Mouse (Mus musculus) right cerebral cortex, postnatal 10 days (tissue): Measurements from ENCODE around the gene Nol10.

Source experiments
- DNase-seq, 2 experiments: peaks; one replicate each; pipeline ENCODE4 v3.0.0; 2021; ENCODE audit warnings: low spot score in 2 of 2

Gene Nol10

GRCm38 (mm10) chr12:17360650-17361049, 12.4 kb downstream of the Nol10 start:
- no peak for DNase-seq

GRCm38 (mm10) chr12:17362316-17362715, 14.1 kb downstream of the Nol10 start:
- DNase-seq, result no peak

DNA sequence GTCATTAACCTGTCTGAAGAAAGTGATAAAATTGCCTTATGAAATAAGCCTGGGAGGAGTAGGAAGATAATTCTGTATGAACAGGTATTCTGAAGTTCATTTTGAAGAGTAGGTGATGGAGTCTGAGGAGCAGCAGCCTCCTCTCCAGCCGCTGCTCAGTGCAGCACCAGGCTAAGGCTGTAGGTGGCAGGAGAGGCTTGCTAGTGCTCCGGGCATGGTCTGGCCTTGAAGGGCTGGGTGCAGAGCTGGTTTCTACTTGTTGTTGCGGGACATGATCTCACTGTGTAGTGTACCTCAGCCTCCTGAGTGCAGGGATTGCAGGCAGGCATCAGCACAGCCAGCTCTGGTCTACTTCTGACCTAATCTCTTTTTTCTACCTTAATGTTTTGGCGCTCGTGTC, 18.7 kb downstream of the Nol10 start:
- peak; percentile 73 to 76 for DNase-seq

GRCm38 (mm10) chr12:17369111-17369510, 20.9 kb downstream of the Nol10 start:
- no peak for DNase-seq

DNA sequence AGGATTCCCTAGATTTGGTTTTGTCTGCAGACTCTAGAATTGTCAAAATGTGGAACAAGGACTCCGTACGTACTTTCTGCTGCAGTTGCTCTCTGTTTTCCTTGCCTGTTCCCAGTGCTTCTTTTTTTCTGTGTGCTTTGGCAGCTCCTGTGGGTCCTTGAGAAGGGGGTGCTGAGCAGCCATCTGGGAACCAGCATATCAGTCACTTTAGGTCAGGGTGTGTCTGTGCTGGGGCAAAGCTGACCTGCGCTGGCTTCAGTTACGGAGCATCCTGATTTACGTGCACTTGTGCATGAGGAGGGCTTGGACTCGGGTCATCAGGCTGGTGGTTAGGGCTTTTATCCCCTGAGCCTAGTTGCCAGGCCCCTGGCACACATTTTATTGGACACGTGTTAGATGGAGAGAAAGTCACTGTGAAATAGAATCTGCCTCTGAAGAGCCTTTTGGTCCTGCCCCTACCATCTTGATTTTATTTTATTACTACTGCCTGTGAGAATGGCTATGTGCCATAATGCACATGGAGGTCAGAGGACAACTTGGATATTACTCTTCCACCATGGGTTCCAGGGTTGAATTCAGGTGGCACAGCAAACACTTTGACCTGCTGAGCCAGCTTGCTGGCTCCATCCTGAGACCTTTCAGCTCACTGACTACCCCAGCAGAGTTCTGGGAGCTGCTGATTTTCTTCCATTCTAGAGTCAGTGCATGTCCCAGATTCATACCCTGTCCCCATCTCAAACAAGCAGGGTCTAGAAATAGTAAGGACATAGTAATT, 21.5 kb downstream of the Nol10 start:
- DNase-seq, result no peak

GRCm38 (mm10) chr12:17371589-17372235, 23.5 kb downstream of the Nol10 start:
- DNase-seq, result no peak

DNA sequence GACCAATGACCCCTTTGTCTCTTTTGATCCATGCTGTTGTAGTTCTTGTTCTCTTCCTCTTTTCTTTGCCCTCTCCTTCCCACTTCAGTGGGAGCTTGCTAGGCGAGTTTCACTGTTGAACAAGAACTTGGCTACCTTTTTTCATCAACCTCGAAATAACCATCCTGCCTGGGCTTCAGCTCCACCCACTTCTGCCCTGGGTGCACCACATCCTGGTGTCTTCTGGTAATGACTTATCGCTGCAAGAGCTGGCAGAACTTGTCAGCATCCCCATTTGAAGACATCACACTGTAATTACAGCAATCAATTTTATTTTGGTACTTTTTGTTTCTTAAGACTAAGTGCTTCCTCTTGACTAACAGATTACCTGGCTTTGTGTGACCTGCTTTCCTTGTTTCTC, 24.4 kb downstream of the Nol10 start:
- DNase-seq, result no peak

DNA sequence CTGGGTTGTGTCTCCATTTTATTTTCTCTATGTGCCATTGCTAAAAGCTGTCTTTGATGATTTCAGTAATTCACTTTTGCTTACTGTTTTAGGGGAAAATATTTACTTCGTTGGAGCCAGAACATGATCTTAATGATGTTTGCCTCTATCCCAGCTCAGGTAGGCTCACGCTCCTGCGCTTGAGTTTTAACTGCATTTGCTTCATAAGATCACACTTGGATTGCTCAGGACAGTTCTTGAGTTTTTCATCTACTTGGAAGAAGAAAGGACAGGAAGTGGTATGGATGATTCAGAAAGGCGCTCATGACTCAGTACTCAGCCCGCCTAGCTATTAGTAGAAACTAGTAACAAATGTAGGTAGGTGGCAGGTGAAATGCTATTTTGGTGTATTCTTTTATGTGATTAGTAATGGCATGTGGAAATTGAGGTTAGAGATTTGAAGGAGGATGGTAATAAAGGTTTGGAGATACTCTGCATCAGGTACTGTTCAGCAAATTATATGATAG, 25.3 kb downstream of the Nol10 start:
- DNase-seq, result no peak

GRCm38 (mm10) chr12:17375243-17375642, 27.0 kb downstream of the Nol10 start:
- DNase-seq, result no peak

GRCm38 (mm10) chr12:17376521-17376920, 28.3 kb downstream of the Nol10 start:
- no peak for DNase-seq

DNA sequence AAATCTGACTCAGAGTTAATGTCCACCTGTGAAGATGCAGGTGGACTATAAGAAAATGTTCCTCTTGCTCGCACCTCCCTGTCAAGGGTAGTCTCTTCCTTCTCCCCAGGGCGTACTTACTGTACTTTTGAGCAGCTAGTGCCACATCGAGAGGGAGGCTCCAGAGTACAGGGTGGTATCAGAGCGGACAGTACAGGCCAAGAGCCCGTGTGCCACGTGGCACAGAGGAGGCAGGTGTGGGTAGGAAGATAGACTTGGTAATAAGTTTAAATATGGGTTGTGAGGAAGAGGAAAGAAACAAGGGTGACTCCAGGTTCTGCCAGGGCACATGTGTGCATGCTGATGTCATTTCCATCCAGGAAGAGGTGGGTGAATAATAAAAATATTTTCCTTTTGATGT, 32.7 kb downstream of the Nol10 start:
- no peak for DNase-seq

DNA sequence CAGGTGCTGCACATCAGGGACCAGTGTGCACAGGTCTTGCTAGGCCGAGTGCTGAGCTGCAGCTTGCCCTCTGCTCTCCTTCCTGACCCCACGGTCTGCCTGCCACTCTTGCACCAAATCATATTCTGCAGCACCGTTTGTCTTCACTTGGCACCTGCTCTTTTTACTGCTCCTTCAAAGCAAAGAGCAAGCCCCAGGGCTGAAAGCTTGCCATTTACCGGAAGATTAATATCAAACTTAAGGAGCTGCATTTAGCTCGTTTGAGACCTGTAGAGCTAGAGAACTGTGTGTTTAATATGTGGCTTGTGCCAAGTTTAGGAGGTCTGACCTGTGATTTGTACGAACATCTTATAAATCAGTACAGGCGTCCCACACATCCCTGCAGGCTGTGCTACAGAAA, 34.5 kb downstream of the Nol10 start:
- no peak for DNase-seq

GRCm38 (mm10) chr12:17386896-17387295, 38.6 kb downstream of the Nol10 start:
- no peak for DNase-seq

DNA sequence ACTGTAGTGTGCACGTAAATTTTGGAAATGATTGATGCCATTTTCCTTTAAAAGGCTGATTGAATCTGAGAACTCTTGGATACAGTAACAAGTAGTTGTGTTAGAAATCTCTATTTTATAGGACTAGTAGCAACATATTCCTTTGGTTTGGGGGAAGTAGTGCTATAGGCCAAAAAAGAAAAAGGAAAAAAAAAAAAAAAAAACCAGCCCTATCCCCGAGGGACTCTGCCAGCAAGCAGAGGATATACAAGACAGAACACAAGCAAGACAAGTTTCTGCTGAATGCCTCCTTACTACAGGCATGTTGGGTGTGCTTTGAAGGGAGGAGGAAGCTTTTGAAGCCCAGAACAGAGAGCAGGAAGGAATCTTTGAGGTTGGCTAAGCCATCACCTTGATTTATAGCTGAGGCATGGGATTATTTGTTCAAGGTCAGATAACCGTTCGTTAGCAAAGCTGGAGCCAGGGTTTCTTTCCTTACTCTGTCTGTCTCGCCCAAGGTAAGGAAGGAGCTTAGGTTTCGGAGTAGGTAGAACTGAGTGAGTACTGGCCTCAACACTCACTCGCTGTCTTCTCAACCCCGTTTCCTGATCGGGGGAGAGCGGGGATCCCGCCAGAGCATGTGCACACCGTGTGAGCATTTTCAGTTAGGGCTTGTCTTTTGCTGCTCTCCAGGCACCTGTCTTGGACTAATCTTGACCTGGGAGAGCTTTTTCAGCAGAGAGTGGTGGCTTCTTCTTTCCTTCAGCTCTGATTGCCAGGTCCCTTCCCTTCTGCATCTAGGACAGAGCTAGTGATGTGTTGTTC, 39.3 kb downstream of the Nol10 start:
- no peak for DNase-seq

GRCm38 (mm10) chr12:17388136-17388437, 39.8 kb downstream of the Nol10 start:
- no peak for DNase-seq

DNA sequence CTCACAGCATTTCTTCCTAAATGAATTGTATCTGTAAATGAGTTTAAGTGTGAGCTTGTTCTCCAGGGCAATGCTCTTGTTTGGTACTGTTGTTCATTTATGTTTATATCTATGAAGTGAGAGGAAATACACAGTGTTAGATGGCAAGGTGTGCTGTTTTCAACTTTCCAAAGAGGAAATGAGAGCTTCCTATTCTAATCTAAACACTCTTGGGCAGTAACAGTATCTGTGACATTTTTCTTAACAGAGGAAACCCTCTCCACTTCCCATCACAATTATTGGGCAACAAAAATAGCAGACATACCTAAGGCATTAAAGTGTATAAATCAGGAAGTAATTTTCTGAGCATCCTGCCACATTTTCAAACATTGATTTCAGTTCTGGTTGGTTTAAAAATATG, 41.8 kb downstream of the Nol10 start:
- no peak for DNase-seq

GRCm38 (mm10) chr12:17390510-17390909, 42.3 kb downstream of the Nol10 start:
- DNase-seq, result no peak

DNA sequence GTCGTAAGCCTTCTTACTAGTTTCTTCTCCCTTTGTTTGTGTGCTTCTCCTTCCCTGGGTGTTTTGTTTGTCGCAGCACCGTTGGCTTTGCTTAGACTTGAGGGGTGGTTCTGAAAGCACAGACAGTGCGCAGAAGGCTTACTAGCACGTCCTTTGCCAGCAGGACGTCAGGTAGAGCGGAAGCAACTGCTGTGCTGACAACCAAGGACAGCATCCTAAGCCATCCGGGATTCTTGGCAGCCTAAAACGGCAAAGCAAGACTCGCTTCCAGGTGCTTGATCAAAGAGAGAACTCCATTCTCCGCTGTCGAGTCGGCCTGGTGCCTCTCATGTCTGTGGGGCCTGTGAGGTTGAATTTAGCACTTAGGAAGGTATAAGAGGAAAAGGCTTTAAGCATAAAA, 44.9 kb downstream of the Nol10 start:
- no peak for DNase-seq

DNA sequence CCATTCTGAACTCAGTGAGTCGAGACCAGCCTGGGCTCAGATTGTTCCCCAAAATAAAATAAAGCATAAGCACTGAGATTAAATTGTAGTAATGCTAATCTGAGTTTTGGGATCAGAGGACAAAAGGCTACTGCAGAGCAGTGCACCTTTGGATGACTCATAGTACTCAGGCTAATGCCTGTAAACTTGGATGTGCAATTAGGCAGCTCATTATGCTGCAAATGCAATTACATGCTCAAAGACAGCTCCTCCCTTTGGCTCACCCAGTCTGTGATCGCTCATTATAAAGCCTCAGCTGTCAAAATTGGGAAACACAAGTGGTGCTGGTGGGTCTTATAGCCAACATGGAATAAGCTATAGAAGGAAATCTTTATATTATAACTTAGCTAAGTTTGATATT, 48.9 kb downstream of the Nol10 start:
- no peak for DNase-seq

DNA sequence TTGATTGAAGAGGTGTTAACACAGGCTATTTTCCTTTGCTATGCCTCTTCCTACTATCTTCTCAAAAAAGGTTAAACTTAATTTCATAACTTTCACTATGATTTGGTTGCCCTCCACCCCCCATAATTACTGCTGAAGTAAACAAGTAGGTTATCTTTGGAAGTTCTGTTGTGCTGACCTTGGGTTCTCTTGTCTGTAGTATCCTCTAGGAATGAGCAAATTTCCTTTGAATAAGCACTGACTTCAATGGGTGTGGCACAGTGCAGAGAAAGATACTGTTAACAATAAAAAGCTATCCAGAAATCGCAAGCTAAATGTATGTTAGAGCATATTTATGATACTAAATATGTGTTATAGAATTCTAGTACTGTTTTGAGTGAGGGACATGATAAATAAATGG, 53.2 kb downstream of the Nol10 start:
- DNase-seq, result no peak

DNA sequence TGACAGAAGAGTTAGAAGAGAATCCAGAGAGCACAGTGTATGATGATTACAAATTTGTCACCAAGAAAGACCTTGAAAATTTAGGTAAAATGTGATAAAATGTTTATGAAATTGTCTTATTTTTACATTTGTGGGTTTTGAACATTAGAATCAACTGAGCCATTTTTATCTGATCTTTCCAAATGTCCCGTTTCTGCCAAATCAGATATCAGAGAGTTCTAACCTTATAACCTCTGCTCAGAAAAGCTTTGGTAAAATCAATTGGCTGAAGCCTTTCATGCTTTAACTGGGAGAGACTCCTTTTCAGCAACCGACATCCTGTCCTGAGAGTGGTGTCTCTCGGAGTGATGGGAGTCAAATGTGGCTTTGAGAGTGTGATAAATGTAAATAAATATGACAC, 53.9 kb downstream of the Nol10 start:
- no peak for DNase-seq

- no peak for DNase-seq
These were observed 55.7 kb downstream of the Nol10 start for GRCm38 (mm10) chr12:17403998-17404397.

- no peak for DNase-seq
These were observed 58.6 kb downstream of the Nol10 start for GRCm38 (mm10) chr12:17406825-17407224.
